Mouse (Mus musculus) lung, postnatal 36 days (tissue): ENCODE data around the gene Erp27.

ENCODE experiments used
- DNase-seq: peaks from one replicate; pipeline ENCODE4 v3.0.0; 2022; ENCODE audit warnings: mixed read lengths

Gene Erp27

GRCm38 (mm10) chr6:136922080-136922479, at the start of gene Erp27:
TSS of gene Erp27 (minus strand) at chr6:136922180.
- no peak for DNase-seq

- DNase-seq, result peak; percentile 48
Observed at GRCm38 (mm10) chr6:136968877-136969276, 46.9 kb upstream of the Erp27 start.

- DNase-seq, result no peak
Observed at GRCm38 (mm10) chr6:136967466-136967865, 45.5 kb upstream of the Erp27 start.

GRCm38 (mm10) chr6:136965912-136966311, 43.9 kb upstream of the Erp27 start:
- DNase-seq, result no peak

GRCm38 (mm10) chr6:136964609-136965510, 42.9 kb upstream of the Erp27 start:
- DNase-seq, result peak; percentile 65

- no peak for DNase-seq
Observed at GRCm38 (mm10) chr6:136962957-136963356, 41.0 kb upstream of the Erp27 start.

- no peak for DNase-seq
Observed at GRCm38 (mm10) chr6:136959131-136959530, 37.2 kb upstream of the Erp27 start.

GRCm38 (mm10) chr6:136957062-136957461, 35.1 kb upstream of the Erp27 start:
- no peak for DNase-seq

GRCm38 (mm10) chr6:136955240-136955639, 33.3 kb upstream of the Erp27 start:
- DNase-seq, result no peak

- DNase-seq, result no peak
Observed at GRCm38 (mm10) chr6:136954715-136955114, 32.7 kb upstream of the Erp27 start.

- no peak for DNase-seq
Observed at GRCm38 (mm10) chr6:136954192-136954591, 32.2 kb upstream of the Erp27 start.

- DNase-seq, result no peak
Observed at GRCm38 (mm10) chr6:136952930-136953329, 30.9 kb upstream of the Erp27 start.

GRCm38 (mm10) chr6:136950171-136950570, 28.2 kb upstream of the Erp27 start:
- DNase-seq, result no peak

- DNase-seq, result no peak
Observed at GRCm38 (mm10) chr6:136947716-136948115, 25.7 kb upstream of the Erp27 start.

GRCm38 (mm10) chr6:136946943-136947342, 25.0 kb upstream of the Erp27 start:
- DNase-seq, result no peak

GRCm38 (mm10) chr6:136946241-136946640, 24.3 kb upstream of the Erp27 start:
- DNase-seq, result peak; percentile 54

- no peak for DNase-seq
Observed at GRCm38 (mm10) chr6:136944511-136944910, 22.5 kb upstream of the Erp27 start.

- DNase-seq, result no peak
Observed at GRCm38 (mm10) chr6:136943392-136943791, 21.4 kb upstream of the Erp27 start.

GRCm38 (mm10) chr6:136942280-136942679, 20.3 kb upstream of the Erp27 start:
- DNase-seq, result no peak

GRCm38 (mm10) chr6:136941051-136942021, 19.4 kb upstream of the Erp27 start, which contains the start of gene Arhgdib:
TSS of gene Arhgdib (minus strand) at chr6:136941899.
- peak; percentile 47 for DNase-seq

- peak; percentile 60 for DNase-seq
Observed at GRCm38 (mm10) chr6:136940188-136940960, 18.4 kb upstream of the Erp27 start.
